Mouse (Mus musculus) MEL (cell line): ENCODE measurements around the gene Ptpre. TPM values are rescaled to one million over a fixed set of nuclear protein-coding genes. Genes with fewer than 3 reads are reported as not detected.

Experiments used
- DNase-seq: peaks from one replicate; pipeline ENCODE4 v3.0.0; 2011; ENCODE audit warnings: low read depth, low spot score
- H3K27ac ChIP-seq: 2 replicates; pipeline ENCODE4 v1.5.1; 2012; ENCODE audit warnings: low read depth, mild to moderate bottlenecking, control low read depth, low read length, moderate library complexity; ENCODE audit not compliant: control insufficient read depth
- H3K27me3 ChIP-seq, 2 experiments: fragments of 150-350 bp in 1 of 2; sonication (generic) in 1 of 2; 2 replicates each; pipeline ENCODE4 v1.6.1; 2012; ENCODE audit warnings: low read length in 2 of 2, mild to moderate bottlenecking in 2 of 2, improper control_type of control experiment in 1 of 2, moderate library complexity in 1 of 2; ENCODE audit not compliant: insufficient read depth in 2 of 2, control insufficient read depth in 1 of 2
- H3K36me3 ChIP-seq, 2 experiments: 2 replicates each; pipeline ENCODE4 v1.6.1; 2012 to 2014; ENCODE audit warnings: low read length in 2 of 2, improper control_type of control experiment in 1 of 2, inconsistent platforms in 1 of 2, mild to moderate bottlenecking in 1 of 2; ENCODE audit not compliant: insufficient read depth in 2 of 2, control insufficient read depth in 1 of 2
- H3K4me1 ChIP-seq, 2 experiments: fragments of 150-350 bp in 1 of 2; sonication (generic) in 1 of 2; 2 replicates each; pipeline ENCODE4 v1.6.1; 2012; ENCODE audit warnings: low read length in 2 of 2, improper control_type of control experiment in 1 of 2, mild to moderate bottlenecking in 1 of 2; ENCODE audit not compliant: insufficient read depth in 2 of 2, control insufficient read depth in 1 of 2
- H3K4me3 ChIP-seq, 2 experiments: fragments of 150-350 bp in 1 of 2; sonication (generic) in 1 of 2; 2 replicates each; pipeline ENCODE4 v1.5.1; 2012; ENCODE audit warnings: low read depth in 2 of 2, low read length in 2 of 2, mild to moderate bottlenecking in 2 of 2, moderate library complexity in 2 of 2, control low read depth in 1 of 2, improper control_type of control experiment in 1 of 2; ENCODE audit not compliant: control insufficient read depth in 1 of 2, insufficient read depth in 1 of 2
- H3K79me2 ChIP-seq: 2 replicates; pipeline ENCODE4 v1.6.1; 2012; ENCODE audit warnings: mild to moderate bottlenecking, low read length, moderate library complexity; ENCODE audit not compliant: control insufficient read depth, poor library complexity, insufficient read depth
- H3K9ac ChIP-seq: 2 replicates; pipeline ENCODE4 v1.6.1; 2012; ENCODE audit warnings: low read depth, mild to moderate bottlenecking, control low read depth, low read length, moderate library complexity; ENCODE audit not compliant: control insufficient read depth, poor library complexity, severe bottlenecking
- H3K9me3 ChIP-seq: fragments of 150-350 bp; sonication (generic); replicated peaks from 2 replicates; pipeline ENCODE4 v1.6.1; 2012; ENCODE audit warnings: mild to moderate bottlenecking, low read length, improper control_type of control experiment, moderate library complexity; ENCODE audit not compliant: insufficient read depth
- CHD1 ChIP-seq: IDR thresholded peaks from 2 replicates; pipeline ENCODE4 v1.6.1; 2012; ENCODE audit warnings: low read depth, mild to moderate bottlenecking, inconsistent platforms, low read length, improper control_type of control experiment
- CHD2 ChIP-seq: IDR thresholded peaks from 2 replicates; pipeline ENCODE4 v1.6.1; 2011; ENCODE audit warnings: low read length, improper control_type of control experiment
- CTCF ChIP-seq, 3 experiments: IDR thresholded peaks in 2 of 3; conservative IDR thresholded peaks in 1 of 3; 2 replicates each; pipeline ENCODE4 v1.5.1; 2011 to 2012; ENCODE audit warnings: low read length in 3 of 3, low read depth in 2 of 3, mild to moderate bottlenecking in 2 of 3, improper control_type of control experiment in 1 of 3, inconsistent platforms in 1 of 3, mixed read lengths in 1 of 3, moderate library complexity in 1 of 3; ENCODE audit not compliant: control insufficient read depth in 1 of 3, insufficient read depth in 1 of 3, poor library complexity in 1 of 3, severe bottlenecking in 1 of 3
- E2F4 ChIP-seq: IDR thresholded peaks from 2 replicates; pipeline ENCODE4 v1.6.1; 2011; ENCODE audit warnings: low read depth, low read length, improper control_type of control experiment, borderline replicate concordance
- ELF1 ChIP-seq: IDR thresholded peaks from 2 replicates; pipeline ENCODE4 v1.6.1; 2014; ENCODE audit warnings: low read depth, mild to moderate bottlenecking, inconsistent platforms, low read length, improper control_type of control experiment, moderate library complexity
- EP300 ChIP-seq, 2 experiments: IDR thresholded peaks; 2 replicates each; pipeline ENCODE4 v1.6.1; 2011; ENCODE audit warnings: improper control_type of control experiment in 2 of 2, low read length in 2 of 2, low read depth in 1 of 2, mild to moderate bottlenecking in 1 of 2
- ETS1 ChIP-seq: IDR thresholded peaks from 2 replicates; pipeline ENCODE4 v1.6.1; 2012; ENCODE audit warnings: low read depth, mild to moderate bottlenecking, inconsistent platforms, low read length, improper control_type of control experiment, moderate library complexity
- GABPA ChIP-seq: IDR thresholded peaks from 2 replicates; pipeline ENCODE4 v1.6.1; 2012; ENCODE audit warnings: low read depth, mild to moderate bottlenecking, inconsistent platforms, low read length, improper control_type of control experiment, moderate library complexity
- JUND ChIP-seq: IDR thresholded peaks from 2 replicates; pipeline ENCODE4 v1.6.1; 2011; ENCODE audit warnings: low read depth, mild to moderate bottlenecking, improper control_type of control experiment, low read length
- MAX ChIP-seq: IDR thresholded peaks from 2 replicates; pipeline ENCODE4 v1.6.1; 2011; ENCODE audit warnings: low read length, improper control_type of control experiment
- MAZ ChIP-seq: IDR thresholded peaks from 2 replicates; pipeline ENCODE4 v1.6.1; 2012; ENCODE audit warnings: low read depth, mild to moderate bottlenecking, inconsistent platforms, low read length, improper control_type of control experiment
- MXI1 ChIP-seq: IDR thresholded peaks from 2 replicates; pipeline ENCODE4 v1.6.1; 2011; ENCODE audit warnings: mild to moderate bottlenecking, low read depth, low read length, improper control_type of control experiment
- NELFE ChIP-seq: IDR thresholded peaks from 2 replicates; pipeline ENCODE4 v1.6.1; 2011; ENCODE audit warnings: low read depth, low read length, improper control_type of control experiment
- NRF1 ChIP-seq: IDR thresholded peaks from 2 replicates; pipeline ENCODE4 v1.6.1; 2014; ENCODE audit warnings: low read depth, mild to moderate bottlenecking, inconsistent platforms, low read length, improper control_type of control experiment, moderate library complexity; ENCODE audit not compliant: poor library complexity, insufficient read depth, severe bottlenecking
- RAD21 ChIP-seq: IDR thresholded peaks from 2 replicates; pipeline ENCODE4 v1.6.1; 2011; ENCODE audit warnings: mild to moderate bottlenecking, low read depth, low read length, improper control_type of control experiment
- RCOR1 ChIP-seq: IDR thresholded peaks from 2 replicates; pipeline ENCODE4 v1.6.1; 2012; ENCODE audit warnings: low read depth, mild to moderate bottlenecking, inconsistent platforms, low read length, improper control_type of control experiment
- TAL1 ChIP-seq: IDR thresholded peaks from 2 replicates; pipeline ENCODE4 v1.6.1; 2012; ENCODE audit warnings: mild to moderate bottlenecking, inconsistent platforms, low read length, moderate library complexity, mixed read lengths
- USF1 ChIP-seq: IDR thresholded peaks from 2 replicates; pipeline ENCODE4 v1.6.1; 2014; ENCODE audit warnings: low read depth, mild to moderate bottlenecking, inconsistent platforms, low read length, improper control_type of control experiment, moderate library complexity
- polyA plus RNA-seq, 2 experiments: library from polyadenylated mRNA; stranded (reverse) in 1 of 2; unstranded in 1 of 2; fragments of >175 nt in 1 of 2; fragments of >200 nt in 1 of 2; gene quantifications; 2 replicates each; pipeline versions ENCODE4 v1.2.1 to v1.2.4; 2012; ENCODE audit warnings: low replicate concordance in 2 of 2, low read depth in 1 of 2; ENCODE audit not compliant: insufficient read length in 2 of 2, insufficient read depth in 1 of 2, missing spikeins in 1 of 2
- total RNA-seq: library from RNA; depleted of rRNA; stranded (reverse); fragments of 300-350 nt; gene quantifications from 2 replicates; pipeline ENCODE4 v1.2.3, GENCODE M21; 2012

Gene Ptpre
- total and polyA plus RNA-seq, 3 experiments: 4.9 to 12.9 TPM; not detected in 1

DNA sequence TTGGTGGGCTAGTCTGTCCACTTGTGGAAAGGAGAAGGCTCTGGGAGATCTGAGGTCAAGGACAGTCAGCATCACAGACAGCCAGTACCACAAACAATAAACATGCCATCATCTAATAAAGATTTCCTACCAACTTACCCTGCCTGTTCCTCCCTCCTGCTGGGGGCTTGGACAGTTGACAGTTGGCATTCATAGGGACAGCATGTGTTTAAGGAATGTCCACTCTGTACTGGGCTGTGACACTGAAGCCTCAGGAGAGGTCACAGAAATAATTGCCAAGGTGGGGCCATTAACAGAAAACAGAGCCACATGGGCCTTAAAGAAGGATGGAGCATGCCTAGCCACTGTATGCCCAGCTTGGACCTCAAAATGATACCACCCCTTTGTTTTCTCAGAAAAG, 34.1 kb downstream of the Ptpre start:
- H3K9me3 ChIP-seq: no peaks in the 10 kb centered on the region
- no peak overlapping the region for H3K27ac ChIP-seq
- H3K9ac ChIP-seq: no peak overlapping the region
- no peak for DNase-seq
- no peaks in the 10 kb centered on the region for H3K27me3 ChIP-seq
- peaks cover 5 to 13% of the 10 kb centered on the region in 2 experiments for H3K4me1 ChIP-seq
- H3K36me3 ChIP-seq: peaks cover 0 to 21% of the 10 kb centered on the region in 2 experiments; a peak in 3 of 4 replicates
- no peak for TF ChIP-seq JUND
- TF ChIP-seq MXI1: no peak
- no peak for TF ChIP-seq CTCF (IDR thresholded peaks at IDR 0.05 in 2 of 3, conservative IDR thresholded peaks at IDR 0.05 in 1 of 3; ENCODE audit: control insufficient read depth in 1 of 3, insufficient read depth in 1 of 3, low read depth in 2 of 3, low read length in 3 of 3, poor library complexity in 1 of 3, severe bottlenecking in 1 of 3)
- TF ChIP-seq TAL1: no peak
- no peak for TF ChIP-seq NRF1
- TF ChIP-seq NELFE: no peak
- TF ChIP-seq MAZ: no peak
- no peak for TF ChIP-seq CHD1
- no peak for TF ChIP-seq ETS1
- TF ChIP-seq USF1: no peak
- no peak for TF ChIP-seq E2F4
- H3K4me3 ChIP-seq: no peak overlapping the region
- H3K79me2 ChIP-seq: peaks cover 2% of the 10 kb centered on the region; the same call in 1 of the 2 replicates

DNA sequence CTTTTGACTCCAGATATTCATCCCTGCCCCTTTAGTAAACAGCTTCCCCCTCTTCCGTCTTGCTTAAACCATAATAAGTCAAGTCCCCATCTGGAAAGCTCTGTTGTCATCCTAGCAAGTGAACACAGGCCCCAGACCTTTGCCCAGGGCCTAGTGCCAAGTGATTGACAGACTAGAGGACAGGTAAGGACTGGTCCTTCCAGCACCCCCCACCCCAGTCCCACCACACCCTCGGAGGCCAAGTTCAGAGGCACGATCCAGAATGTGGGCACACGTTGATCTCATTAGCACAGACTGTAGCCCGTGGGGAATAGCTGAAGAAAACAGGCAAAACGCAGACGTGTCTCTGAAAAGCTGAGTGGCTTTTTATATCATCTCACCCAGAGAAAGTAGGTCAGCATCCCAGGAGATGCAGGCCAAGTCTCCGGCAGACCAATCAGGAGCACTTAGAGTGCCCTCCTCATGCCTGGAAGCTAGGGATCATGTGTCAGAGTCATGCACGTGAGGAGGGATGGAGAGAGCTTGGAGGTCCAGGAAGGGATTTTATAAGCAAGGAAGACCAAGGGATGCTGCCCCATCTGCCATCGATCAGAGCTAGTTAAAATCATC, 34.8 kb downstream of the Ptpre start:
- Histone ChIP-seq H3K27me3 (no peaks in the 10 kb centered on the region), H3K9me3 (no peaks in the 10 kb centered on the region), H3K4me3 (no peak overlapping the region), H3K4me1 (peaks cover 11 to 20% of the 10 kb centered on the region in 2 experiments), H3K79me2 (peaks cover 5% of the 10 kb centered on the region), H3K36me3 (peaks cover 0 to 27% of the 10 kb centered on the region in 2 experiments; a peak in 3 of 4 replicates), H3K27ac (no peak overlapping the region), H3K9ac (no peak overlapping the region)
- no peak for DNase-seq
- TF ChIP-seq ELF1 (no peak), RAD21 (no peak), RCOR1 (no peak), GABPA (no peak), E2F4 (no peak), TAL1 (no peak), MAX (no peak), MAZ (no peak), CHD2 (no peak), EP300 (IDR thresholded peaks at IDR 0.05; ENCODE audit: low read depth in 1 of 2, low read length in 2 of 2) (no peak)
